Comparison of ENCODE assay signal across 20 mouse cellular contexts in genomic region chr2:28945388-28945787, GRCm38 (mm10). TPM values are rescaled to one million over a fixed set of nuclear protein-coding genes. Genes with fewer than 3 reads are reported as not detected.
"Had no signal": no experiment of that assay in that cellular context is flagged by ENCODE, and none has a peak within 500 bp of the region (broad histone marks: within the 10 kb centered on the region; RNA-seq: fewer than 3 reads in every experiment).

No protein-coding gene starts in this region.

- H3K9me3 ChIP-seq: limb, embryonic 12.5 days; liver, embryonic 13.5 days; lung, embryonic 15.5 days; megakaryocyte, embryonic 14.5 days; neural tube, embryonic 12.5 days had no signal

- H3K4me2 ChIP-seq: limb, embryonic 12.5 days; liver, embryonic 13.5 days; lung, embryonic 15.5 days; neural tube, embryonic 12.5 days had no signal

- H3K9ac ChIP-seq: limb, embryonic 12.5 days; liver, embryonic 13.5 days; liver, postnatal 0 days; lung, embryonic 15.5 days; neural tube, embryonic 12.5 days had no signal

- H3K4me3 ChIP-seq: layer of hippocampus, adult 2 months; limb, embryonic 12.5 days; liver, embryonic 13.5 days; lung, embryonic 15.5 days; megakaryocyte, embryonic 14.5 days; neural tube, embryonic 12.5 days had no signal

- H3K36me3 ChIP-seq: limb, embryonic 12.5 days; liver, embryonic 13.5 days; lung, embryonic 15.5 days; neural tube, embryonic 12.5 days had no signal

- DNase-seq: kidney, adult 18-20 months; kidney, postnatal 10 days; kidney, postnatal 4 days; liver; liver, embryonic 13.5 days; liver, postnatal 0 days; lung, postnatal 14 days; right cerebral cortex, adult 18-20 months; right cerebral cortex, postnatal 25 days; thymus, postnatal 36 days had no signal

- H3K4me1 ChIP-seq: liver, embryonic 13.5 days; lung, embryonic 15.5 days; megakaryocyte, embryonic 14.5 days had no signal

- H3K27ac ChIP-seq: layer of hippocampus, adult 2 months; limb, embryonic 12.5 days; liver, embryonic 13.5 days; lung, embryonic 15.5 days; macrophage; neural tube, embryonic 12.5 days had no signal

- H3K27me3 ChIP-seq: lung, embryonic 15.5 days had no signal

- ATAC-seq: liver, postnatal 0 days had no signal

RNA-seq across cellular contexts. Expression of gene Barhl1, which starts 28.9 kb away (rescaled TPM):
- polyA plus RNA-seq: kidney, embryonic 14.5 days; limb, embryonic 12.5 days; liver, embryonic 13.5 days; liver, postnatal 0 days; lung, embryonic 15.5 days; macrophage; small intestine, adult 2 months; stomach, embryonic 16.5 days; thymus, postnatal 0 days had no signal
